Comparison of ENCODE assay signal across 29 mouse cellular contexts in genomic region chrX:7204099-7204498, GRCm38 (mm10).
DNase-seq lines count a peak whose midpoint lies in the region; ATAC-seq and TF ChIP-seq lines count a peak whose summit lies in the region.
"Had no signal": no experiment of that assay in that cellular context is flagged by ENCODE, and none has a peak within 500 bp of the region (broad histone marks: within the 10 kb centered on the region; RNA-seq: fewer than 3 reads in every experiment).

No protein-coding gene starts in this region.

- no peaks in the 10 kb centered on the region for H3K4me1 ChIP-seq in lung, embryonic 14.5 days (ENCODE audit: insufficient read depth)
- no peaks in the 10 kb centered on the region for H3K4me1 ChIP-seq in lung, postnatal 0 days (ENCODE audit: insufficient read depth, low read depth, low read length)
- H3K4me1 ChIP-seq in G1E (ENCODE audit: insufficient read depth, low read depth, low read length): no peaks in the 10 kb centered on the region
- peaks cover 17% of the 10 kb centered on the region for H3K4me1 ChIP-seq in bone marrow macrophage, adult 2 months (ENCODE audit: control insufficient read depth, insufficient read depth, low read length)
- no peaks in the 10 kb centered on the region for H3K4me1 ChIP-seq in hindbrain, embryonic 10.5 days (replicated peaks)
- H3K4me1 ChIP-seq in midbrain, embryonic 15.5 days: no peaks in the 10 kb centered on the region
- H3K4me1 ChIP-seq: embryonic facial prominence, embryonic 15.5 days; forebrain, embryonic 12.5 days; heart, embryonic 13.5 days; hindbrain, embryonic 12.5 days; intestine, embryonic 15.5 days; midbrain, embryonic 13.5 days; stomach, embryonic 15.5 days had no signal

- no peak for ATAC-seq in lung, embryonic 14.5 days (ENCODE audit: insufficient read depth)
- no peak for ATAC-seq in lung, postnatal 0 days
- ATAC-seq in G1E (ENCODE audit: extremely low read depth, insufficient number of reproducible peaks, low FRiP score, poor library complexity, severe bottlenecking): peak; percentile 28; the same call in 1 of the 2 replicates
- ATAC-seq in megakaryocyte, adult 5-6 weeks (ENCODE audit: poor library complexity, severe bottlenecking): peak; percentile 90
- no peak for ATAC-seq in midbrain, embryonic 15.5 days (replicated peaks)
- ATAC-seq: forebrain, postnatal 0 days; hindbrain, postnatal 0 days; intestine, embryonic 15.5 days; midbrain, embryonic 13.5 days had no signal

- peak; percentile 1 for DNase-seq in lung, embryonic 14.5 days
- no peak for DNase-seq in lung, postnatal 0 days (ENCODE audit: low spot score)
- no peak for DNase-seq in G1E (ENCODE audit: low spot score)
- no peak for DNase-seq in right cerebral cortex, adult 18-20 months
- no peak for DNase-seq in hindbrain, embryonic 10.5 days (ENCODE audit: low spot score)
- DNase-seq: adrenal gland, postnatal 25 days; cerebellum, adult 2 months; cerebellum, postnatal 14 days; forebrain, postnatal 0 days; gastrocnemius, postnatal 10 days; heart, postnatal 14 days; kidney, adult 8-10 months; lung, postnatal 10 days; right cerebral cortex, postnatal 4 days had no signal

- no peaks in the 10 kb centered on the region for H3K27me3 ChIP-seq in lung, embryonic 14.5 days (ENCODE audit: insufficient read depth, low read length)
- no peaks in the 10 kb centered on the region for H3K27me3 ChIP-seq in lung, postnatal 0 days (replicated peaks; ENCODE audit: insufficient read depth, low read length)
- no peaks in the 10 kb centered on the region for H3K27me3 ChIP-seq in G1E (ENCODE audit: insufficient read depth, low read length)
- no peaks in the 10 kb centered on the region for H3K27me3 ChIP-seq in hindbrain, embryonic 10.5 days (ENCODE audit: insufficient read depth, poor library complexity, severe bottlenecking)
- H3K27me3 ChIP-seq in midbrain, embryonic 15.5 days (replicated peaks): no peaks in the 10 kb centered on the region
- H3K27me3 ChIP-seq: embryonic facial prominence, embryonic 15.5 days; forebrain, embryonic 12.5 days; heart, embryonic 13.5 days; hindbrain, embryonic 12.5 days; intestine, embryonic 15.5 days; limb, embryonic 12.5 days; midbrain, embryonic 13.5 days; stomach, embryonic 15.5 days had no signal

- TF ChIP-seq CTCF in lung, embryonic 14.5 days (IDR thresholded peaks at IDR 0.05; ENCODE audit: low read depth): no peak
- TF ChIP-seq CTCF in lung, postnatal 0 days (IDR thresholded peaks at IDR 0.05): no peak
- no peak for TF ChIP-seq CTCF in G1E (IDR thresholded peaks at IDR 0.05; ENCODE audit: low read depth, low read length)
- TF ChIP-seq CTCF in bone marrow macrophage, adult 2 months (IDR thresholded peaks at IDR 0.05; ENCODE audit: low read depth, low read length): no peak

- no peak overlapping the region for H3K9ac ChIP-seq in lung, embryonic 14.5 days
- no peak overlapping the region for H3K9ac ChIP-seq in lung, postnatal 0 days (replicated peaks; ENCODE audit: low read depth)
- H3K9ac ChIP-seq in midbrain, embryonic 15.5 days: no peak overlapping the region
- H3K9ac ChIP-seq: embryonic facial prominence, embryonic 15.5 days; forebrain, embryonic 12.5 days; forebrain, postnatal 0 days; heart, embryonic 13.5 days; hindbrain, embryonic 12.5 days; intestine, embryonic 15.5 days; limb, embryonic 12.5 days; midbrain, embryonic 13.5 days; stomach, embryonic 15.5 days had no signal

- no peaks in the 10 kb centered on the region for H3K36me3 ChIP-seq in lung, embryonic 14.5 days (ENCODE audit: insufficient read depth)
- no peaks in the 10 kb centered on the region for H3K36me3 ChIP-seq in lung, postnatal 0 days (ENCODE audit: insufficient read depth, low read length)
- H3K36me3 ChIP-seq in G1E (replicated peaks): peaks cover 3% of the 10 kb centered on the region
- no peaks in the 10 kb centered on the region for H3K36me3 ChIP-seq in hindbrain, embryonic 10.5 days
- H3K36me3 ChIP-seq in midbrain, embryonic 15.5 days (replicated peaks): no peaks in the 10 kb centered on the region
- H3K36me3 ChIP-seq: embryonic facial prominence, embryonic 10.5 days; embryonic facial prominence, embryonic 15.5 days; forebrain, embryonic 12.5 days; heart, embryonic 13.5 days; hindbrain, embryonic 12.5 days; intestine, embryonic 15.5 days; limb, embryonic 12.5 days; midbrain, embryonic 13.5 days; stomach, embryonic 15.5 days had no signal

- WGBS in lung, embryonic 14.5 days: 59% methylated on average over 5 of the region's 5 CpGs
- 37% methylated on average over 5 of the region's 5 CpGs for WGBS in lung, postnatal 0 days
- WGBS in hindbrain, embryonic 10.5 days: 88% methylated on average over 5 of the region's 5 CpGs
- WGBS in midbrain, embryonic 15.5 days: 79% methylated on average over 5 of the region's 5 CpGs

- H3K9me3 ChIP-seq in lung, embryonic 14.5 days (ENCODE audit: low read depth, low read length): no peaks in the 10 kb centered on the region
- no peaks in the 10 kb centered on the region for H3K9me3 ChIP-seq in lung, postnatal 0 days (ENCODE audit: low read length)
- no peaks in the 10 kb centered on the region for H3K9me3 ChIP-seq in G1E (replicated peaks)
- H3K9me3 ChIP-seq in hindbrain, embryonic 10.5 days: no peaks in the 10 kb centered on the region
- H3K9me3 ChIP-seq in midbrain, embryonic 15.5 days: no peaks in the 10 kb centered on the region
- H3K9me3 ChIP-seq: embryonic facial prominence, embryonic 10.5 days; embryonic facial prominence, embryonic 15.5 days; forebrain, embryonic 12.5 days; heart, embryonic 13.5 days; hindbrain, embryonic 12.5 days; intestine, embryonic 15.5 days; limb, embryonic 12.5 days; midbrain, embryonic 13.5 days; stomach, embryonic 15.5 days had no signal

- no peak for TF ChIP-seq EP300 in lung, postnatal 0 days (IDR thresholded peaks at IDR 0.05)

- no peak overlapping the region for H3K4me3 ChIP-seq in lung, embryonic 14.5 days (ENCODE audit: low read depth, low read length)
- no peak overlapping the region for H3K4me3 ChIP-seq in lung, postnatal 0 days (ENCODE audit: low read depth, low read length)
- no peak overlapping the region for H3K4me3 ChIP-seq in G1E (ENCODE audit: low read depth, low read length)
- no peak overlapping the region for H3K4me3 ChIP-seq in bone marrow macrophage, adult 2 months (ENCODE audit: insufficient read depth, low read length)
- H3K4me3 ChIP-seq in hindbrain, embryonic 10.5 days: no peak overlapping the region
- no peak overlapping the region for H3K4me3 ChIP-seq in midbrain, embryonic 15.5 days
- H3K4me3 ChIP-seq: embryonic facial prominence, embryonic 10.5 days; embryonic facial prominence, embryonic 15.5 days; forebrain, embryonic 12.5 days; heart, embryonic 13.5 days; hindbrain, embryonic 12.5 days; intestine, embryonic 15.5 days; limb, embryonic 12.5 days; midbrain, embryonic 13.5 days; stomach, embryonic 15.5 days had no signal

- H3K4me2 ChIP-seq in lung, embryonic 14.5 days: no peak overlapping the region
- no peak overlapping the region for H3K4me2 ChIP-seq in lung, postnatal 0 days (replicated peaks; ENCODE audit: low read depth, low read length)
- H3K4me2 ChIP-seq in midbrain, embryonic 15.5 days: no peak overlapping the region
- H3K4me2 ChIP-seq: embryonic facial prominence, embryonic 15.5 days; forebrain, embryonic 12.5 days; heart, embryonic 13.5 days; hindbrain, embryonic 12.5 days; intestine, embryonic 15.5 days; limb, embryonic 12.5 days; liver, embryonic 11.5 days; midbrain, embryonic 13.5 days; stomach, embryonic 15.5 days had no signal

- TF ChIP-seq POLR2A in bone marrow macrophage, adult 2 months (IDR thresholded peaks at IDR 0.05; ENCODE audit: borderline replicate concordance, low read depth, low read length): no peak

- H3K27ac ChIP-seq in lung, embryonic 14.5 days (ENCODE audit: low read depth): no peak overlapping the region
- no peak overlapping the region for H3K27ac ChIP-seq in lung, postnatal 0 days (ENCODE audit: low read length)
- H3K27ac ChIP-seq in bone marrow macrophage, adult 2 months (ENCODE audit: insufficient read depth, low read depth, low read length): peak overlapping the region; percentile 90
- no peak overlapping the region for H3K27ac ChIP-seq in hindbrain, embryonic 10.5 days
- H3K27ac ChIP-seq in midbrain, embryonic 15.5 days: no peak overlapping the region
- H3K27ac ChIP-seq: embryonic facial prominence, embryonic 10.5 days; embryonic facial prominence, embryonic 15.5 days; forebrain, embryonic 12.5 days; heart, embryonic 13.5 days; hindbrain, embryonic 12.5 days; hindbrain, postnatal 0 days; intestine, embryonic 15.5 days; kidney, postnatal 0 days; limb, embryonic 12.5 days; midbrain, embryonic 13.5 days; stomach, embryonic 15.5 days had no signal

Comparison
In these comparisons a context has a peak if more than half of its experiments do, and no peak if none do; other contexts are left out.
1. ATAC-seq: peak in G1E (single experiment) and megakaryocyte, adult 5-6 weeks (single experiment); none in lung, embryonic 14.5 days (single experiment), lung, postnatal 0 days (single experiment) and midbrain, embryonic 15.5 days (single experiment).